Mouse (Mus musculus): ENCODE data around the gene Dnajc16.

Dnajc16 gene

GRCm38 (mm10) chr4:141723673-141724068 is 67.1 kb downstream of the Dnajc16 start:
- DNase-seq (ENCODE audit: low spot score) = no peak

DNA sequence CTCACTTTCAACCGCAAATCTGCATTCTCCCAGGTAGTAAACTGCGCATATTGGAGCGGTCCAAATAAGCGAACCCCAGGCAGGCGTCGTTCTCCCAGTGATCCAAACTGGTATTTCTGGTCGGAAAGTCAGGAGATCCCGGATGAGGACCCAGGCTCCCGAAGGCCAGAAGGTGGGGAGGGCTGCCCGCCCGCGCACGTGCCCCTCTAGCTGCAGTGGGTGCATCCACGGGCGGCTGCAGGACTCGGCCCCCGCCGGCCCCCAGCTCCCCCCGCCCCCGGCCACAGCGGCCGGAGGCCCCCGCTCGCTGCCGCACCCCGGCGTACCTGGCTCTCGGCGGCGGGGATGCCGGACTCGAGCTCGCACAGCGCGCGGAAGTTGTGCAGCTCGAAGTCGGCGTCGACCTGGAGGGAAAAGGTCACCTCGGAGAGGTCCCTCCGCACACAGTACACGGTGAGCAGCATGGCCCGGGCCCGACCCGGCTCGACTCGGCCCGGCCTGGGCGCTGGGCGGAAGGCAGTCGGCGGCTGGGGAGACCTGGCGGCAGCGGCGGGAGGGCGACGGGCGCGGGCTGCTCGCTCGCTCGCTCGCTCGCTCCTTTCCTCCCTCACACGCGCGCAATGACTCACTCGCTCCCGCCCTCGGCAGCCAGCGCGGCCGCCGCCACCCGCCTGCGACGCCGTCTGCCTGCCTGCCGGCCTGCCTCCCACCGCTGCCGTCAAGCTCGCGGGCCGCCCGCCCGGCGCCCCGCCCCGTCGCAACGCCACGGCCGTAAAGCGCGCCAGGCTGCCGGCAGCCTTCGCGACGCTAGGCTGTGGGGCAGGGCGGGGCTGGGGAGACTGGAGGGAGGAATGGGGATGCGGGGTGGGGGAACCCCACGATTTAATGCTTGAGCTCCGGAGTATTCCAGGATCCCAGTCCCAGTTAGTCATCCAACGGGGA is 67.7 kb downstream of the Dnajc16 start, which contains the start of gene Ddi2:
Gene Ddi2 (minus strand): TSS at position 689 of the 942 bp plus-strand sequence.
- peak; percentile 90 for DNase-seq (ENCODE audit: low spot score)

DNA sequence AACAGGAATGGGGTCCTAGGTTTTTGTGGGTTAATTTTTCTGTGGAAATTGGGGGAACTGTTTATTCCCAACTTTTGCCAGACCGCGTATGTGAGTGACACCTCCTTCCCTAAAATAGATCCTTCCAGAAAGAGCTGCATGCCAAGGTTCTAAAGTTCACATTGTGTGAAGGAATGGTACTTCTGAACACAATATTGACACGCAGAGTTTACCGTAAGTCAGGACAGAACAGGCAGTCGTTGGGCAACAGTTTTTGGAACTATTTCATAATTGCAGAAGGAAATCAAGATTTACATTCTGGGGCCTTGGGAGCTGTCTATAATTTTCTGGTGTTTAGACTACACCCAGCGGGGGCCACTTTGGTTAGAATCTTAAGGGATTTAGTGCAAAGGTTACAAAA is 68.8 kb downstream of the Dnajc16 start:
- DNase-seq (ENCODE audit: low spot score) = no peak

DNA sequence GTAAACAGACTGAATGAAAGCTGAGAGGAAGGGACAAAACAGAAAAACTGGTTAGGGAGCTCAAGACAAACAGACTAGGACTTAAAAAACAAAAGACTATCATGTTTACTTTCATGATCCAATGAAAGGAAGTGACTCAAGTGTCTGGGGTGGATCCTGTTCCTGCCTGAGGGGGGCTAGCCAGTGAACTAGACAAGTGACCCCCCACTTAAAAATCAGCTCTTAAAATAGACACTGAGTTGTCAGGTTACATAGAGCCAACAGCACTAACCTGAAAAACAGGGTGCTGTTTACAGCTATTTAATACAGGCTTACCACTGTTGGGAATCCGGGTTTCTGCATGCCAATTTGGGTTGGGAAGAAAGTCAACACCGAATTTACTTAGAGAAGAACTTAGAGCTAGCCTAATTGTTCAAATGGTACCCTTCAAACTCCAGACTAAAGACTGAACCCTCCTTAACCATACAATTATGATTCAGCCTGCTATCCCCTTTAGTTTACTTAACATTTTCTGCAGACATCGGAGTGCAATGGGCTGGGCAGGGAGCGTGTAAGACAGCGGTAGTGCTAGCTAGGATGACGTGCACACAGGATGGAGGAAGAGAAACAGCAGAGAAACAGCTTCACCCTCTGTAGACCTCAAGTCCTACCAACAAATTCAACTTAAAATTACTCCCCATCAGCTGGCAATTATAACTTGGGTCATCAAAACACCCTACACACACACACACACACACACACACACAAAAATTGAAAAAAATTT is 69.8 kb downstream of the Dnajc16 start:
- no peak for DNase-seq (ENCODE audit: low spot score)

DNA sequence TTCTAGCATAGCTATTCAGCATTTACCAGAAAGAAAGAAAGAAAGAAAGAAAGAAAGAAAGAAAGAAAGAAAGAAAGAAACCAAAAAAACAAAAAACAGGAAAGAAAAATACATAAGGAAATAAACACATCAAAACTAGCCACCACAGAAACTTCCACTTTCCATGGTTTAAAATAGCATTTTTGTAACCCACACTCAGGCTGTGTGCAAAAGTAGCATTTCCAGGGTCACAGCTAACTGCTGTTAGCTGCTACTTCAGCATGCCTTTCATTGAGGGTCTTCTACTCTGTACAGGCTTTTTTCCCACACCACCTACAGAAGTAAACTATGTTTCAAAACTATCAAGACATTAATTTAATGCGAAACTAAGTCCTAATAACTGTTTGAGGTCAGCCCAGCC is 71.4 kb downstream of the Dnajc16 start:
- DNase-seq (ENCODE audit: low spot score) = no peak

DNA sequence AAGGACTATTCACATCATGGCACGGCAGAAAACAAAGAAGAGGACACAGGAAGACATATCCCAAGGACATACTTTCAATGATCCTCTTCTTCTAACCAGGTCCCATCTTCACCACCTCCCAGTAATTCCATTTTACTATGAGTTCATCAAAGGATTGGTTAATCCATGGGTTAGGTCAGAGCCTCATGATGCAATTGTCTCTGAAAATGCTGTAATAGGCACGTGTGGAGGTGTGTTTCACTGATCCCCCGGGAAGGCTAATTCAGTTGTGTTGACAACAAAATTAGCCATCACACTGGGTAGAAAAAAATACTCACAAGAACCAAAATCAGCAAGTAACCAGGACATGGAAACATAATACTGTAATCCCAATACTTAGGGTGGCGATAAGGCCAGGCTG is 73.1 kb downstream of the Dnajc16 start:
- no peak for DNase-seq (ENCODE audit: low spot score)

- DNase-seq (ENCODE audit: low spot score) = peak; percentile 65
Observed at GRCm38 (mm10) chr4:141715027-141715426, 75.7 kb downstream of the Dnajc16 start.

- no peak for DNase-seq (ENCODE audit: low spot score)
Observed at GRCm38 (mm10) chr4:141713598-141714142, 77.1 kb downstream of the Dnajc16 start.

- no peak for DNase-seq (ENCODE audit: low spot score)
Observed at GRCm38 (mm10) chr4:141711250-141711649, 79.5 kb downstream of the Dnajc16 start.

Measured in embryo, embryonic 10 days (tissue).